Mouse (Mus musculus) ES-Bruce4 (cell line): ENCODE measurements around the gene Acsl1.

Source experiments
- CTCF ChIP-seq: IDR thresholded peaks from one replicate; pipeline ENCODE4 v1.8.1; 2011; ENCODE audit warnings: low read depth, low read length
- EP300 ChIP-seq: IDR thresholded peaks from 2 replicates; pipeline ENCODE4 v1.6.1; 2011; ENCODE audit warnings: low read depth, low read length; ENCODE audit not compliant: insufficient read depth

DNA sequence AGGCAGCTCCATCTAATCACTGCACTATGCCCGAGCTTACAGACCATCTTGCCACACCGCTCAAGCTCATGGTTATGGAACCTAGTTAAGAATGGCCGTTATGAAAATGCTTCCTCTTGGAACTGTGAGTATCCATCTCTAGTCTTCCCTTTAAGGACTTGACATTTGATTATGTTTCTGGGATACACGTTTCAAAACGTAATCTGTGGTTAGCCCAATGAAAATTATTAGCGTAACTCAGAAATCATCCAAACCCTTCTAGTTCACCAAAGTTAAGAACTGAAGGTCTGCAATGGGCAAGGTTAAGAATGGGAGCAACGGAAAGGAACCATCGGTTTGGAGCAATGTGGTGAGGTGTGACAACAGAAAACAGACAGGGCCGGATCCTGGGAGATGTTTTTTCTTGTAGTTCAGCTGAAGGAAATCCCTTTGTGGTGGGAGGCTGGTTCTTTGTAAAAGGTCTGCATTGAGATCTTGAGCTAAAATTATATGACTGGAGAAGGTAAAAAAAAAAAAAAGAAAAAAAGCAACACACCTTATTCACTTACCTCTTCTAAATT, 1.2 kb downstream of the Acsl1 start:
- no peak for TF ChIP-seq CTCF
- no peak for TF ChIP-seq EP300
